Mouse (Mus musculus): ENCODE measurements around the gene Mmp15. TPM values are rescaled to one million over a fixed set of nuclear protein-coding genes. Genes with fewer than 3 reads are reported as not detected.

Mmp15 gene
- polyA plus RNA-seq, 1 experiment from 2014 or later, result 58.5 TPM

DNA sequence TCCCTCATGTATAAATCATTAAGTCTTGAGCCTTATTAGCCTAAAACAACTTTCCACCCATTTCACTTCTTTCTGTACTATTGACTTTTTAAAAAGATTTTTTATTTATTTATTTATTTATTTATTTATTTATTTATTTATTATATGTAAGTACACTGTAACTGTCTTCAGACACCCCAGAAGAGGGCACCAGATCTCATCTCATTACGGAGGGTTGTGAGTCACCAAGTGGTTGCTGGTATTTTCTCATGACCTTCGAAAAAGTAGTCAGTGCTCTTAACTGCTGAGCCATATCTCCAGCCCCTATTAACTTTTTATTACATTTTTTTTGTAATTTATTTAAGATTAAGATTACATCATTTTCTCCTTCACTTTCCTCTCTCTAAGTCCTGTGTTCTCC is 37.4 kb upstream of the Mmp15 start:
- Histone ChIP-seq H3K27ac (replicated peaks in 1 of 2; ENCODE audit: control insufficient read depth in 1 of 2, insufficient read depth in 1 of 2, low read depth in 2 of 2, low read length in 2 of 2) (no peak overlapping the region), H3K9me3 (ENCODE audit: control insufficient read depth, low read length) (no peaks in the 10 kb centered on the region), H3K36me3 (ENCODE audit: control insufficient read depth, insufficient read depth, low read length) (no peaks in the 10 kb centered on the region), H3K4me3 (ENCODE audit: control insufficient read depth in 1 of 2, insufficient read depth in 1 of 2, low read depth in 1 of 2, low read length in 2 of 2) (no peak overlapping the region), H3K27me3 (ENCODE audit: control insufficient read depth, insufficient read depth, low read length) (no peaks in the 10 kb centered on the region), H3K9ac (ENCODE audit: low read length) (no peak overlapping the region), H3K4me1 (ENCODE audit: control insufficient read depth in 2 of 2, insufficient read depth in 2 of 2, low read length in 2 of 2) (no peaks in the 10 kb centered on the region; a peak in 1 of 4 replicates), H3K4me2 (ENCODE audit: low read length) (no peak overlapping the region)
- ATAC-seq (ENCODE audit: insufficient number of reproducible peaks, insufficient read depth, low FRiP score, low read depth), result no peak
- 72% methylated on average over 2 of the region's 2 CpGs for WGBS

DNA sequence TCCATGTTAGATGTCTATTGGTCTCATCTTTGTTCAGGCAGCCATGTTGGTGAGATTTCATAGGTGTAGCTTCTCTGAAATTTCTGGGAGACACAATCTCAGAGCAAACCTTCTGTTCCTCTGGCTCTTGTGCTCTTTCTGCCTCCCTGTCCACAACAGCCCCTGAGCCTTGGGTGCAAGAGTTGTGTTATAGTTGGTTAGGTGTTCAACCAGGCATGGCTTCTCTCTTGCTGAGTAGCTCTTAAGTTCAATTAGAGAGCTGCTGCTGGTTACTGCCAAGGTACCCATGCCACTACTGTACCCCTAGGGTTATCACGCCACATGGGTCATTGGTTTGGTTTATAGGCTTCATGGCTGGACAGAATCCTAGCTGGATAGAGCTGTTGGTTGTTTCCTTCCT is 36.7 kb upstream of the Mmp15 start:
- H3K9ac ChIP-seq (ENCODE audit: low read length), result no peak overlapping the region
- H3K9me3 ChIP-seq (ENCODE audit: control insufficient read depth, low read length), result no peaks in the 10 kb centered on the region
- H3K27ac ChIP-seq (replicated peaks in 1 of 2; ENCODE audit: control insufficient read depth in 1 of 2, insufficient read depth in 1 of 2, low read depth in 2 of 2, low read length in 2 of 2), result no peak overlapping the region
- H3K27me3 ChIP-seq (ENCODE audit: control insufficient read depth, insufficient read depth, low read length), result no peaks in the 10 kb centered on the region
- ATAC-seq (ENCODE audit: insufficient number of reproducible peaks, insufficient read depth, low FRiP score, low read depth), result no peak
- no peaks in the 10 kb centered on the region for H3K36me3 ChIP-seq (ENCODE audit: control insufficient read depth, insufficient read depth, low read length)
- H3K4me1 ChIP-seq (ENCODE audit: control insufficient read depth in 2 of 2, insufficient read depth in 2 of 2, low read length in 2 of 2), result peaks cover under 1 to 4% of the 10 kb centered on the region in 2 experiments; a peak in 3 of 4 replicates
- WGBS, result 92% methylated on average over 1 of the region's 1 CpGs
- H3K4me2 ChIP-seq (ENCODE audit: low read length), result no peak overlapping the region
- no peak overlapping the region for H3K4me3 ChIP-seq (ENCODE audit: control insufficient read depth in 1 of 2, insufficient read depth in 1 of 2, low read depth in 1 of 2, low read length in 2 of 2)

DNA sequence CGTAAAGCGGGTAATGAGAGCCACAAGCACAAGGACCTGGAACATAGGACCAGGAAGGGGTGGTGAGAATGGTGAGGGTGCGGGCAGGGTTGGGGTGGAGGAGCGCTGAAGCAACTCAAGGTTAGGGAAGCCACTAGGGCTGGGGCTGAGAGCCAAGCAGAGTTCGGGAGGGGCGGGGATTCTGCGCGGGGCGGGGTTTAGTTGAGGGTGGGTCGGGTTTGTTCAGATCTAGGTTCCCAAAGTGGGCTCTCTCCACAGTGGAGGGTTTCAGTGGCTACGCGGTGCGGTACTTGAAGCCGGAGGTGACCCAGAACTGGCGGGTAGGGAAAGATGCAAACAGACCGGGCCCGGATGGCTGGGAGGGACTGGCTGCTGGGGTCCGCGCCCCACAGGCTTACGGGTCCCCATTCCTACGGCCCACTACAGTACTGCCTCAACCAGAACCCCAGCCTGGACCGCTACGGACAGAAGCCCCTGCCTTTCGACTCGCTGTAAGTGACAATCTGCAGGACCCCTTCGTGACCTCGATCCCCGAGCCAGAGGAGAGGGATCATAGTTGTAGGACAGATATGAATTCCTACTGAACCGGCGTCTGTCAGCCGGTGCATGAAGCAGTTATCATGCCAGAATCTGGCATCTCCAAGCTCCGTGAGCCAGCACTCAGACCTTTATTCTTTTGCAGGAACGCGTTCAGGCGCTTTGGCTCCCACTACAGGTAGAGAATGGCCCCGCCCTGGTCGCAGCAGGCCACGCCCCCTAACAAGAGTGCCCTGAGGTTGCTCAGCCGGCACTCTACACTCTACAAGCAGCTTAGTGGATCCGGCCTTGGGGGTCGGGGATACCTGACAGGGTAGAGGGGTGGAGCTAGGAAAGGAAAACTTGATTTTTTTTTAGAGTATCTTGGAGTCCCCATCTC is 31.6 kb upstream of the Mmp15 start:
- H3K4me3 ChIP-seq (ENCODE audit: control insufficient read depth in 1 of 2, insufficient read depth in 1 of 2, low read depth in 1 of 2, low read length in 2 of 2), result peak overlapping the region; percentile 43 to 47
- no peaks in the 10 kb centered on the region for H3K9me3 ChIP-seq (ENCODE audit: control insufficient read depth, low read length)
- peaks cover 21 to 23% of the 10 kb centered on the region in 2 experiments for H3K4me1 ChIP-seq (ENCODE audit: control insufficient read depth in 2 of 2, insufficient read depth in 2 of 2, low read length in 2 of 2)
- peak overlapping the region; percentile 90 for H3K4me2 ChIP-seq (ENCODE audit: low read length)
- WGBS, result 3% methylated on average over 41 of the region's 41 CpGs
- no peak overlapping the region for H3K27ac ChIP-seq (replicated peaks in 1 of 2; ENCODE audit: control insufficient read depth in 1 of 2, insufficient read depth in 1 of 2, low read depth in 2 of 2, low read length in 2 of 2)
- peak; percentile 59 for ATAC-seq (ENCODE audit: insufficient number of reproducible peaks, insufficient read depth, low FRiP score, low read depth)
- H3K27me3 ChIP-seq (ENCODE audit: control insufficient read depth, insufficient read depth, low read length), result no peaks in the 10 kb centered on the region
- peaks cover 20% of the 10 kb centered on the region for H3K36me3 ChIP-seq (ENCODE audit: control insufficient read depth, insufficient read depth, low read length)
- H3K9ac ChIP-seq (ENCODE audit: low read length), result peak overlapping the region; percentile 64

DNA sequence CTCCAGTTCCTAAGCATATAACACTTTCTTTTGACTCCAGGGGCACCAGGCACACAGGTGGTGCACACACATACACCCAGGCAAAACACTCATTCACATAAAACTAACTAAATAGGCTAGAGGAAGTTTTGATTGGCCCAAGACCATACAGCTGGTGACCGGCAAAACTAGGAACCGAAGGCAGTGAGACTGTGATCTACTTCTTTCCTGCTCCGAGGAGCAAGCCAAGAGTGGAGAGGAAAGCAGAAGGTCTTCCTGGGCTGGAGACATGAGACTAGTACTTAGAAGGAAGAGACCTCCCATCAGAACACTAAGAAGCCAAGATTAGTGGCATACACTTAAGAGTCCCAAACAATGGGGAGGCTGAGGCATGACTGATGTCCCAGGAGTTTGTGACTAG is 28.9 kb upstream of the Mmp15 start:
- H3K9ac ChIP-seq (ENCODE audit: low read length), result no peak overlapping the region
- H3K4me3 ChIP-seq (ENCODE audit: control insufficient read depth in 1 of 2, insufficient read depth in 1 of 2, low read depth in 1 of 2, low read length in 2 of 2), result no peak overlapping the region
- H3K4me2 ChIP-seq (ENCODE audit: low read length), result no peak overlapping the region
- H3K4me1 ChIP-seq (ENCODE audit: control insufficient read depth in 2 of 2, insufficient read depth in 2 of 2, low read length in 2 of 2), result peaks cover 22 to 38% of the 10 kb centered on the region in 2 experiments
- 61% methylated on average over 3 of the region's 3 CpGs for WGBS
- no peaks in the 10 kb centered on the region for H3K27me3 ChIP-seq (ENCODE audit: control insufficient read depth, insufficient read depth, low read length)
- no peaks in the 10 kb centered on the region for H3K9me3 ChIP-seq (ENCODE audit: control insufficient read depth, low read length)
- H3K36me3 ChIP-seq (ENCODE audit: control insufficient read depth, insufficient read depth, low read length), result peaks cover 48% of the 10 kb centered on the region
- ATAC-seq (ENCODE audit: insufficient number of reproducible peaks, insufficient read depth, low FRiP score, low read depth), result no peak
- H3K27ac ChIP-seq (replicated peaks in 1 of 2; ENCODE audit: control insufficient read depth in 1 of 2, insufficient read depth in 1 of 2, low read depth in 2 of 2, low read length in 2 of 2), result no peak overlapping the region

DNA sequence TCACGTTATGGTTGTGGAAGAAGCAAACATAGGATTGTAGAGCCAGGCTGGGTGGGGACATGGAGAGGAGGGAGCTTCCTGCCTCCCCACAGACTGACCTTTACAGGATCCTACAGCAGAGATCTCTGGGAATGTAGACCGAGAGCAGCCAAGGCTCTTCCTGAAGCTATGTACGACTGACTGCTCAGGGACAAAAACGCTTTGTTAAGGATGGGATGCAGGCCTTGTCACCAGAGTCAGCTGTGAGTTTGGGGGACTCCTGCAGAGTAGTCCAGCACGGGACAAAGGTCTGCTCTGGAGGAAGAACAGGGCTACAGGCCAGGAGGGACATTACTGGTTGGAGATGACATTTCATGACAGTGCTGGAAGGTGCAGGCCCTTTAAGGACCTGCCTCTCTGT is 27.4 kb upstream of the Mmp15 start:
- Histone ChIP-seq H3K27me3 (ENCODE audit: control insufficient read depth, insufficient read depth, low read length) (no peaks in the 10 kb centered on the region), H3K4me2 (ENCODE audit: low read length) (no peak overlapping the region), H3K36me3 (ENCODE audit: control insufficient read depth, insufficient read depth, low read length) (peaks cover 62% of the 10 kb centered on the region), H3K4me1 (ENCODE audit: control insufficient read depth in 2 of 2, insufficient read depth in 2 of 2, low read length in 2 of 2) (peaks cover 22 to 41% of the 10 kb centered on the region in 2 experiments), H3K4me3 (ENCODE audit: control insufficient read depth in 1 of 2, insufficient read depth in 1 of 2, low read depth in 1 of 2, low read length in 2 of 2) (no peak overlapping the region), H3K9me3 (ENCODE audit: control insufficient read depth, low read length) (no peaks in the 10 kb centered on the region), H3K27ac (replicated peaks in 1 of 2; ENCODE audit: control insufficient read depth in 1 of 2, insufficient read depth in 1 of 2, low read depth in 2 of 2, low read length in 2 of 2) (no peak overlapping the region), H3K9ac (ENCODE audit: low read length) (no peak overlapping the region)
- WGBS, result 43% methylated on average over 5 of the region's 5 CpGs
- ATAC-seq (ENCODE audit: insufficient number of reproducible peaks, insufficient read depth, low FRiP score, low read depth), result no peak

DNA sequence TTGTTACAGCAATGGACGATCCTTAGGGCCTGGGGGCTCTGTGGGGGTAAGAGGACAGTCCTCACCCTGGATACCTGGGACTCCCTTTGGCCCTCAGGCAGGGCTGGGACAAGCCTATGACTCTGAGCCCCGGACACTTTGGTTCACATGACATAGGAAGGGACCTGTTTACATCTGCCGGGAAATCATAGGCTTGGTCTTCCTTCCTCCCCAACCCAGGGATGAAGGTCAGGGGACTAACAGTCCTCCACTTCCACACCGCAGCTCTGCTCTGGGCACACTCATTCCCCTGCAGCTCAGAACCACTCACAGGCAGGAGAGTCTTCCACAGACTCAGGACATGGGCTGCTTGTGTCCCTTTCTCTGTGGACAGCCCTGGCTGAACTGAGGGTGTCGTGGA is 25.2 kb upstream of the Mmp15 start:
- no peak overlapping the region for H3K4me3 ChIP-seq (ENCODE audit: control insufficient read depth in 1 of 2, insufficient read depth in 1 of 2, low read depth in 1 of 2, low read length in 2 of 2)
- 76% methylated on average over 5 of the region's 5 CpGs for WGBS
- H3K27ac ChIP-seq (replicated peaks in 1 of 2; ENCODE audit: control insufficient read depth in 1 of 2, insufficient read depth in 1 of 2, low read depth in 2 of 2, low read length in 2 of 2), result no peak overlapping the region
- H3K4me2 ChIP-seq (ENCODE audit: low read length), result no peak overlapping the region
- no peaks in the 10 kb centered on the region for H3K9me3 ChIP-seq (ENCODE audit: control insufficient read depth, low read length)
- peaks cover 64% of the 10 kb centered on the region for H3K36me3 ChIP-seq (ENCODE audit: control insufficient read depth, insufficient read depth, low read length)
- peaks cover 12 to 44% of the 10 kb centered on the region in 2 experiments; a peak in 3 of 4 replicates for H3K4me1 ChIP-seq (ENCODE audit: control insufficient read depth in 2 of 2, insufficient read depth in 2 of 2, low read length in 2 of 2)
- no peaks in the 10 kb centered on the region for H3K27me3 ChIP-seq (ENCODE audit: control insufficient read depth, insufficient read depth, low read length)
- no peak for ATAC-seq (ENCODE audit: insufficient number of reproducible peaks, insufficient read depth, low FRiP score, low read depth)
- no peak overlapping the region for H3K9ac ChIP-seq (ENCODE audit: low read length)

DNA sequence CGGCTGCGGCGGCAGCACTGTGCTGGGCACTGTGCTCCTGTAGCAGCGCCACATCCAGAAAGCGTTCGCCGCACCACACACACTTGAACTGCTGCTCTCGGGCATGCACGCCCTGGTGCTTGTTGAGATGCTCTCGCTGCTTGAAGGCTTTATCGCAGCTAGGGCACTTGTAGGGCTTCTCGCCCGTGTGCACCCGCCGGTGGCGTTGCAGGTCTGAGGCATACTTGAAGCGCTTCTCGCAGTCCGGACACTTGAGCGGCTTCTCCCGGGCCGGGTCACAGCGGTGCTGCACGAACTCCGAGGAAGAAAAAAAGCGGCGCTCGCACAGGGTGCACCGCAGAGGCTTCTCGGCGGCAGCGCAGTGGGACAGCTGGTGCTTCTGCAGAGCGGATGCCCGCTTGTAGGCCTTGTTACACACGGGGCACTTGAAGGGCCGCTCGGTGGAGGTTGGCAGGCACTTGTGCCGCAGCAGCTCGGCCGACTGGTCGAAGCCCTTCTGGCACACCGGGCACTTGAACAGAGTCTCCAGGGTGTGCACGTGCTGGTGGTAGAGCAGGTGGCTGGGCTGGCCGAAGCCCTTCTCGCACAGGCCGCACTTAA is 24.1 kb upstream of the Mmp15 start:
- Histone ChIP-seq H3K4me1 (ENCODE audit: control insufficient read depth in 2 of 2, insufficient read depth in 2 of 2, low read length in 2 of 2) (peaks cover 13 to 42% of the 10 kb centered on the region in 2 experiments; a peak in 3 of 4 replicates), H3K9me3 (ENCODE audit: control insufficient read depth, low read length) (no peaks in the 10 kb centered on the region), H3K36me3 (ENCODE audit: control insufficient read depth, insufficient read depth, low read length) (peaks cover 64% of the 10 kb centered on the region), H3K27me3 (ENCODE audit: control insufficient read depth, insufficient read depth, low read length) (no peaks in the 10 kb centered on the region), H3K4me2 (ENCODE audit: low read length) (no peak overlapping the region), H3K4me3 (ENCODE audit: control insufficient read depth in 1 of 2, insufficient read depth in 1 of 2, low read depth in 1 of 2, low read length in 2 of 2) (no peak overlapping the region), H3K27ac (replicated peaks in 1 of 2; ENCODE audit: control insufficient read depth in 1 of 2, insufficient read depth in 1 of 2, low read depth in 2 of 2, low read length in 2 of 2) (no peak overlapping the region), H3K9ac (ENCODE audit: low read length) (no peak overlapping the region)
- ATAC-seq (ENCODE audit: insufficient number of reproducible peaks, insufficient read depth, low FRiP score, low read depth), result no peak
- WGBS, result 83% methylated on average over 46 of the region's 46 CpGs

All from heart, embryonic 14.5 days (tissue).